Mouse (Mus musculus) liver, embryonic 11.5 days (tissue): ENCODE data around the gene Mapkapk2. TPM values are rescaled to one million over a fixed set of nuclear protein-coding genes. Genes with fewer than 3 reads are reported as not detected.

ENCODE experiments used
- ATAC-seq: fragments of 200-750 bp; cut with Nextera tagmentation; replicated peaks from 2 replicates; pipeline ENCODE4 v1.8.0; 2017; ENCODE audit warnings: moderate number of reproducible peaks, mild to moderate bottlenecking, moderate TSS enrichment, moderate library complexity; ENCODE audit not compliant: low FRiP score
- DNase-seq: peaks from one replicate; pipeline ENCODE4 v3.0.0-alpha.2; 2017; ENCODE audit warnings: low spot score
- H3K27ac ChIP-seq: fragments of 300-500 bp; sonication (generic); 2 replicates; pipeline ENCODE4 v1.5.1; 2014; ENCODE audit warnings: mild to moderate bottlenecking, low read depth, low read length, control low read depth
- H3K27me3 ChIP-seq: fragments of 300-500 bp; sonication (generic); replicated peaks from 2 replicates; pipeline ENCODE4 v1.6.1; 2014; ENCODE audit warnings: low read length, mixed read lengths; ENCODE audit not compliant: control insufficient read depth, insufficient read depth
- H3K36me3 ChIP-seq: fragments of 300-500 bp; sonication (generic); 2 replicates; pipeline ENCODE4 v1.6.1; 2014; ENCODE audit warnings: mild to moderate bottlenecking, low read length, moderate library complexity, mixed read lengths; ENCODE audit not compliant: control insufficient read depth, insufficient read depth
- H3K4me1 ChIP-seq: fragments of 300-500 bp; sonication (generic); replicated peaks from 2 replicates; pipeline ENCODE4 v1.6.1; 2014; ENCODE audit warnings: low read length, mixed read lengths; ENCODE audit not compliant: control insufficient read depth, insufficient read depth
- H3K4me2 ChIP-seq: fragments of 300-500 bp; sonication (generic); 2 replicates; pipeline ENCODE4 v1.6.1; 2014; ENCODE audit warnings: mild to moderate bottlenecking, control low read depth, moderate library complexity
- H3K4me3 ChIP-seq: fragments of 300-500 bp; sonication (generic); 2 replicates; pipeline ENCODE4 v1.5.1; 2014; ENCODE audit warnings: low read depth, low read length, control low read depth
- H3K9ac ChIP-seq: fragments of 300-500 bp; sonication (generic); 2 replicates; pipeline ENCODE4 v1.6.1; 2014; ENCODE audit warnings: low read depth, low read length, control low read depth
- H3K9me3 ChIP-seq: fragments of 300-500 bp; sonication (generic); 2 replicates; pipeline ENCODE4 v1.6.1; 2016; ENCODE audit warnings: low read length, inconsistent platforms, mixed read lengths; ENCODE audit not compliant: control insufficient read depth
- WGBS: fragments of 180-500 bp; shearing (Covaris S2); extraction: QIAGEN DNeasy Blood & Tissue Kit; methylation state at CpG from one replicate; pipeline ENCODE4 v1.1.7; 2014; 5-methylcytosine and 5-hydroxymethylcytosine counted together
- polyA plus RNA-seq: library from polyadenylated mRNA; unstranded; fragments of >200 nt; fragmentation: Nextera tagmentation; extraction: Ambion mirVana; gene quantifications from 2 replicates; pipeline ENCODE4 v1.2.1, GENCODE M21; 2014

The Mapkapk2 gene
- polyA plus RNA-seq, 1 experiment from 2014 or later, result 30.1 TPM

GRCm38 (mm10) chr1:131046607-131047006, 51.0 kb downstream of the Mapkapk2 start:
- Histone ChIP-seq H3K36me3 (no peaks in the 10 kb centered on the region), H3K9ac (no peak overlapping the region), H3K27ac (no peak overlapping the region), H3K4me3 (no peak overlapping the region), H3K9me3 (no peaks in the 10 kb centered on the region), H3K27me3 (no peaks in the 10 kb centered on the region), H3K4me1 (no peaks in the 10 kb centered on the region), H3K4me2 (no peak overlapping the region)
- ATAC-seq (no peak), DNase-seq (no peak)
- 83% methylated on average over 10 of the region's 10 CpGs for WGBS

GRCm38 (mm10) chr1:131045723-131046355, 51.8 kb downstream of the Mapkapk2 start:
- no peak for ATAC-seq

GRCm38 (mm10) chr1:131043636-131044035, 54.0 kb downstream of the Mapkapk2 start:
- no peak for DNase-seq
- Histone ChIP-seq H3K9ac (no peak overlapping the region), H3K36me3 (no peaks in the 10 kb centered on the region), H3K4me3 (no peak overlapping the region), H3K4me1 (no peaks in the 10 kb centered on the region), H3K9me3 (no peaks in the 10 kb centered on the region), H3K4me2 (no peak overlapping the region), H3K27me3 (no peaks in the 10 kb centered on the region), H3K27ac (no peak overlapping the region)
- no peak for ATAC-seq
- WGBS, result 88% methylated on average over 4 of the region's 4 CpGs

More at GRCm38 (mm10) chr1:131045723-131046355, 51.8 kb downstream of the Mapkapk2 start:
- H3K36me3 ChIP-seq, result no peaks in the 10 kb centered on the region
- no peak overlapping the region for H3K27ac ChIP-seq
- no peak overlapping the region for H3K4me3 ChIP-seq
- no peak for DNase-seq
- no peaks in the 10 kb centered on the region for H3K27me3 ChIP-seq
- no peak overlapping the region for H3K4me2 ChIP-seq
- H3K9ac ChIP-seq, result no peak overlapping the region
- H3K9me3 ChIP-seq, result no peaks in the 10 kb centered on the region
- H3K4me1 ChIP-seq, result no peaks in the 10 kb centered on the region
- WGBS, result 84% methylated on average over 2 of the region's 2 CpGs

- H3K36me3 ChIP-seq, result no peaks in the 10 kb centered on the region
- H3K4me3 ChIP-seq, result no peak overlapping the region
- no peak overlapping the region for H3K9ac ChIP-seq
- 85% methylated on average over 3 of the region's 3 CpGs for WGBS
- H3K27ac ChIP-seq, result no peak overlapping the region
- H3K9me3 ChIP-seq, result no peaks in the 10 kb centered on the region
- ATAC-seq (no peak), DNase-seq (no peak)
- no peaks in the 10 kb centered on the region for H3K27me3 ChIP-seq
- H3K4me1 ChIP-seq, result no peaks in the 10 kb centered on the region
- no peak overlapping the region for H3K4me2 ChIP-seq
These were observed 54.9 kb downstream of the Mapkapk2 start for GRCm38 (mm10) chr1:131042721-131043120.

GRCm38 (mm10) chr1:131042263-131042662, 55.4 kb downstream of the Mapkapk2 start:
- Histone ChIP-seq H3K9ac (no peak overlapping the region), H3K4me1 (no peaks in the 10 kb centered on the region), H3K27ac (no peak overlapping the region), H3K27me3 (no peaks in the 10 kb centered on the region), H3K36me3 (no peaks in the 10 kb centered on the region), H3K4me3 (no peak overlapping the region), H3K9me3 (no peaks in the 10 kb centered on the region), H3K4me2 (no peak overlapping the region)
- no peak for DNase-seq
- 49% methylated on average over 2 of the region's 2 CpGs for WGBS
- no peak for ATAC-seq

- Histone ChIP-seq H3K27ac (no peak overlapping the region), H3K9ac (no peak overlapping the region), H3K9me3 (no peaks in the 10 kb centered on the region), H3K27me3 (no peaks in the 10 kb centered on the region), H3K4me1 (no peaks in the 10 kb centered on the region), H3K4me3 (no peak overlapping the region), H3K36me3 (no peaks in the 10 kb centered on the region), H3K4me2 (no peak overlapping the region)
- WGBS, result 82% methylated on average over 5 of the region's 5 CpGs
- no peak for ATAC-seq
- no peak for DNase-seq
These were observed 58.1 kb downstream of the Mapkapk2 start for GRCm38 (mm10) chr1:131039479-131039878.

GRCm38 (mm10) chr1:131038415-131039017, 59.1 kb downstream of the Mapkapk2 start:
- H3K9ac ChIP-seq, result no peak overlapping the region
- no peak overlapping the region for H3K4me2 ChIP-seq
- no peak for ATAC-seq
- no peaks in the 10 kb centered on the region for H3K4me1 ChIP-seq
- H3K9me3 ChIP-seq, result no peaks in the 10 kb centered on the region
- H3K27ac ChIP-seq, result no peak overlapping the region
- no peaks in the 10 kb centered on the region for H3K27me3 ChIP-seq
- 85% methylated on average over 10 of the region's 10 CpGs for WGBS
- H3K36me3 ChIP-seq, result no peaks in the 10 kb centered on the region
- no peak for DNase-seq
- no peak overlapping the region for H3K4me3 ChIP-seq

- ATAC-seq (no peak), DNase-seq (no peak)
- Histone ChIP-seq H3K9ac (no peak overlapping the region), H3K27ac (no peak overlapping the region), H3K27me3 (no peaks in the 10 kb centered on the region), H3K4me1 (no peaks in the 10 kb centered on the region), H3K36me3 (no peaks in the 10 kb centered on the region), H3K4me3 (no peak overlapping the region), H3K9me3 (no peaks in the 10 kb centered on the region), H3K4me2 (no peak overlapping the region)
- WGBS, result 80% methylated on average over 5 of the region's 5 CpGs
These were observed 59.6 kb downstream of the Mapkapk2 start for GRCm38 (mm10) chr1:131038001-131038400.

- Histone ChIP-seq H3K27ac (no peak overlapping the region), H3K4me3 (no peak overlapping the region), H3K4me2 (no peak overlapping the region), H3K36me3 (no peaks in the 10 kb centered on the region), H3K4me1 (0 out of 2 replicates have a peak, but pooled peaks cover 4% of the 10 kb centered on the region), H3K9me3 (no peaks in the 10 kb centered on the region), H3K27me3 (no peaks in the 10 kb centered on the region), H3K9ac (no peak overlapping the region)
- DNase-seq (no peak), ATAC-seq (no peak)
- 57% methylated on average over 3 of the region's 3 CpGs for WGBS
These were observed 66.4 kb downstream of the Mapkapk2 start for GRCm38 (mm10) chr1:131031267-131031666.
